Mouse (Mus musculus) brown adipose tissue, adult 24 weeks (tissue): ENCODE measurements around the gene Zfp91. TPM values are rescaled to one million over a fixed set of nuclear protein-coding genes. Genes with fewer than 3 reads are reported as not detected.
A peak's percentile ranks its signal among the peaks of the same experiment; 100 is the strongest.

Source experiments
- H3K27ac ChIP-seq: fragments of 200-500 bp; replicated peaks from 2 replicates; pipeline ENCODE4 v1.5.1; 2012; ENCODE audit warnings: low read depth, mild to moderate bottlenecking, low read length
- H3K4me1 ChIP-seq: fragments of 200-500 bp; 2 replicates; pipeline ENCODE4 v1.6.1; 2012; ENCODE audit warnings: low read length, mixed read lengths; ENCODE audit not compliant: control insufficient read depth, insufficient read depth, insufficient read length
- H3K4me3 ChIP-seq: fragments of 200-500 bp; 2 replicates; pipeline ENCODE4 v1.5.1; 2012; ENCODE audit warnings: low read depth, mild to moderate bottlenecking, low read length, moderate library complexity; ENCODE audit not compliant: insufficient read depth
- polyA plus RNA-seq: library from polyadenylated mRNA; stranded (reverse); fragments of >200 nt; gene quantifications from 2 replicates; pipeline ENCODE4 v1.2.4, GENCODE M21; 2012; ENCODE audit not compliant: missing spikeins, insufficient read depth, insufficient read length

The Zfp91 gene
- polyA plus RNA-seq, 1 experiment: 111 TPM

GRCm38 (mm10) chr19:12800621-12801020 lies 4.7 kb upstream of the Zfp91 start:
- Histone ChIP-seq H3K27ac (peak overlapping the region; percentile 55), H3K4me3 (no peak overlapping the region)

GRCm38 (mm10) chr19:12799081-12799480 lies 3.2 kb upstream of the Zfp91 start:
- Histone ChIP-seq H3K4me3 (peak overlapping the region; percentile 39; the same call in 1 of the 2 replicates), H3K4me1 (no peaks in the 10 kb centered on the region), H3K27ac (peak overlapping the region; percentile 59)

More at GRCm38 (mm10) chr19:12800621-12801020, 4.7 kb upstream of the Zfp91 start:
- H3K4me1 ChIP-seq: no peaks in the 10 kb centered on the region

GRCm38 (mm10) chr19:12798404-12798803 lies 2.5 kb upstream of the Zfp91 start:
- peak overlapping the region; percentile 39 for H3K4me3 ChIP-seq

GRCm38 (mm10) chr19:12797071-12797470 lies 1.1 kb upstream of the Zfp91 start:
- Histone ChIP-seq H3K4me1 (no peaks in the 10 kb centered on the region), H3K4me3 (peak overlapping the region; percentile 76; the same call in 1 of the 2 replicates), H3K27ac (peak overlapping the region; percentile 94)

More at GRCm38 (mm10) chr19:12798404-12798803, 2.5 kb upstream of the Zfp91 start:
- H3K27ac ChIP-seq: peak overlapping the region; percentile 59
- no peaks in the 10 kb centered on the region for H3K4me1 ChIP-seq

- Histone ChIP-seq H3K4me1 (0 out of 2 replicates have a peak, but pooled peaks cover 3% of the 10 kb centered on the region), H3K27ac (peak overlapping the region; percentile 94), H3K4me3 (peak overlapping the region; percentile 76)
Measured at GRCm38 (mm10) chr19:12796328-12796931, 504 bp upstream of the Zfp91 start.

- Histone ChIP-seq H3K4me3 (peak overlapping the region; percentile 99), H3K4me1 (peaks cover 5% of the 10 kb centered on the region), H3K27ac (peak overlapping the region; percentile 96)
Measured at GRCm38 (mm10) chr19:12795110-12795509, 816 bp downstream of the Zfp91 start.

- peak overlapping the region; percentile 99 for H3K4me3 ChIP-seq
- H3K4me1 ChIP-seq: peaks cover 5% of the 10 kb centered on the region
- peak overlapping the region; percentile 96 for H3K27ac ChIP-seq
Measured at GRCm38 (mm10) chr19:12794056-12795044, 1.6 kb downstream of the Zfp91 start.

GRCm38 (mm10) chr19:12792374-12792773 lies 3.6 kb downstream of the Zfp91 start:
- no peak overlapping the region for H3K4me3 ChIP-seq
- H3K27ac ChIP-seq: no peak overlapping the region
- peaks cover 5% of the 10 kb centered on the region for H3K4me1 ChIP-seq

- H3K4me3 ChIP-seq: no peak overlapping the region
- no peak overlapping the region; the same call in 1 of the 2 replicates for H3K27ac ChIP-seq
- peaks cover 7% of the 10 kb centered on the region for H3K4me1 ChIP-seq
Measured at GRCm38 (mm10) chr19:12787721-12788120, 8.2 kb downstream of the Zfp91 start.

- Histone ChIP-seq H3K27ac (no peak overlapping the region), H3K4me1 (peaks cover 7% of the 10 kb centered on the region), H3K4me3 (no peak overlapping the region)
Measured at GRCm38 (mm10) chr19:12786803-12787395, 9.0 kb downstream of the Zfp91 start.

GRCm38 (mm10) chr19:12780437-12780836 lies 15.5 kb downstream of the Zfp91 start:
- Histone ChIP-seq H3K27ac (no peak overlapping the region), H3K4me3 (no peak overlapping the region), H3K4me1 (peaks cover 2% of the 10 kb centered on the region)

- Histone ChIP-seq H3K27ac (no peak overlapping the region), H3K4me3 (no peak overlapping the region)
Measured at GRCm38 (mm10) chr19:12770888-12771287, 25.0 kb downstream of the Zfp91 start.

GRCm38 (mm10) chr19:12765308-12765707 lies 30.6 kb downstream of the Zfp91 start, which contains the start of gene Cntf:
Gene Cntf (minus strand): TSS chr19:12765632.
- Histone ChIP-seq H3K4me1 (no peaks in the 10 kb centered on the region), H3K27ac (no peak within 1 kb of the TSS; the same call in 1 of the 2 replicates), H3K4me3 (no peak within 1 kb of the TSS)

More at GRCm38 (mm10) chr19:12770888-12771287, 25.0 kb downstream of the Zfp91 start:
- no peaks in the 10 kb centered on the region for H3K4me1 ChIP-seq

GRCm38 (mm10) chr19:12762212-12763130 lies 33.5 kb downstream of the Zfp91 start:
- no peak overlapping the region for H3K27ac ChIP-seq
- no peaks in the 10 kb centered on the region for H3K4me1 ChIP-seq
- H3K4me3 ChIP-seq: no peak overlapping the region
